Mouse (Mus musculus) megakaryocyte, embryonic 14.5 days (primary cell): Measurements from ENCODE around the gene Mei1. TPM values are rescaled to one million over a fixed set of nuclear protein-coding genes. Genes with fewer than 3 reads are reported as not detected.

Experiments used
- H3K27me3 ChIP-seq: replicated peaks from 2 replicates; pipeline ENCODE3; 2012; ENCODE audit warnings: inconsistent platforms
- H3K36me3 ChIP-seq: replicated peaks from 2 replicates; pipeline ENCODE3; 2012; ENCODE audit warnings: low read length, inconsistent platforms, mixed read lengths
- H3K4me1 ChIP-seq: 2 replicates; pipeline ENCODE4 v1.6.1; 2012; ENCODE audit warnings: inconsistent platforms
- H3K4me3 ChIP-seq: replicated peaks from 2 replicates; pipeline ENCODE3; 2012; ENCODE audit warnings: moderate library complexity, mild to moderate bottlenecking, inconsistent platforms
- H3K9me3 ChIP-seq: 2 replicates; pipeline ENCODE4 v1.6.1; 2012; ENCODE audit warnings: inconsistent platforms
- FLI1 ChIP-seq: IDR thresholded peaks from 2 replicates; pipeline ENCODE4 v1.6.1; 2012; ENCODE audit warnings: low read length, inconsistent platforms, mixed read lengths
- GATA1 ChIP-seq: IDR thresholded peaks from 3 replicates; pipeline ENCODE4 v1.6.1; 2012; ENCODE audit warnings: mixed read lengths, low read length, inconsistent platforms, borderline replicate concordance
- polyA plus RNA-seq: library from polyadenylated mRNA; stranded (reverse); fragments of >175 nt; gene quantifications from 2 replicates; pipeline ENCODE4 v1.2.3, GENCODE M21; 2012; ENCODE audit warnings: low replicate concordance; ENCODE audit not compliant: insufficient read depth

The Mei1 gene
- polyA plus RNA-seq, 1 experiment: not detected

- Histone ChIP-seq H3K4me3 (no peak overlapping the region), H3K4me1 (peaks cover 46% of the 10 kb centered on the region), H3K36me3 (peaks cover 92% of the 10 kb centered on the region), H3K9me3 (no peaks in the 10 kb centered on the region), H3K27me3 (no peaks in the 10 kb centered on the region)
- no peak for TF ChIP-seq FLI1
- TF ChIP-seq GATA1: no peak
Measured at GRCm38 (mm10) chr15:82170437-82171377, 100.9 kb downstream of the Mei1 start.

DNA sequence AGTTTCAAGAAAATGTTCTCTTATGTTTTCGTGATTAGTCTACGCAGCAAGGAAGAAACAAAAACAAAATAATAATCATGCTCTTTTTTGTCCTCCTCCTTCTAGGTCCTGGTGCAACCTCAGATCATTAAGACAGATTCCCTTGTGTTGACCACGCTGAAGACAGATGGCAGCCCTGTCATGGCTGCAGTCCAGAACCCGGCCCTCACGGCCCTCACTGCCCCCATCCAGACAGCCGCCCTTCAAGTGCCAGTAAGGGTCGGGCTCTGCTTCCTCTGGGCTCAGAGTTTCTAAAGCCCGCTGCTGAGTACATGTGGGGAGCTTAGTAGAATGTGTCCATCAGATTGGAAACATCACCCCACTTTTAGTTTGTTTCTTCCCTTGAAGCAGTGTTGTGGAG lies 102.9 kb downstream of the Mei1 start:
- TF ChIP-seq GATA1 (no peak), FLI1 (no peak)
- H3K4me3 ChIP-seq: no peak overlapping the region
- no peaks in the 10 kb centered on the region for H3K27me3 ChIP-seq
- H3K36me3 ChIP-seq: peaks cover 99% of the 10 kb centered on the region
- peaks cover 27% of the 10 kb centered on the region for H3K4me1 ChIP-seq
- no peaks in the 10 kb centered on the region for H3K9me3 ChIP-seq

GRCm38 (mm10) chr15:82175091-82175490 lies 105.3 kb downstream of the Mei1 start:
- no peak for TF ChIP-seq FLI1
- TF ChIP-seq GATA1: no peak
- peaks cover 13% of the 10 kb centered on the region for H3K4me1 ChIP-seq
- H3K27me3 ChIP-seq: no peaks in the 10 kb centered on the region
- peaks cover 99% of the 10 kb centered on the region for H3K36me3 ChIP-seq
- peaks cover 11% of the 10 kb centered on the region for H3K9me3 ChIP-seq
- H3K4me3 ChIP-seq: no peak overlapping the region

Other genes with a start within 250 kb of the Mei1 start
- 16.1 and 26.6 TPM in 2 replicates for gene Tob2, start 211.2 kb upstream of the Mei1 start, polyA plus RNA-seq
- gene Phf5a, start 198.1 kb upstream of the Mei1 start, polyA plus RNA-seq: 4.8 and 12.6 TPM in 2 replicates
- 36.5 and 110 TPM in 2 replicates for gene Aco2, start 197.7 kb upstream of the Mei1 start, polyA plus RNA-seq
- 38.3 and 52.6 TPM in 2 replicates for gene Polr3h, start 143.8 kb upstream of the Mei1 start, polyA plus RNA-seq
- not detected in 2 replicates for gene Csdc2, start 133.2 kb upstream of the Mei1 start, polyA plus RNA-seq
- 7.0 and 42.9 TPM in 2 replicates for gene Pmm1, start 109.1 kb upstream of the Mei1 start, polyA plus RNA-seq
- not detected in 2 replicates for gene 1700029P11Rik, start 89.5 kb upstream of the Mei1 start, polyA plus RNA-seq
- gene Xrcc6, start 82.2 kb upstream of the Mei1 start, polyA plus RNA-seq: 7.9 and 8.1 TPM in 2 replicates
- gene Desi1, start 36.1 kb upstream of the Mei1 start, polyA plus RNA-seq: 53.6 and 99.4 TPM in 2 replicates
- gene Snu13, start 22.4 kb upstream of the Mei1 start, polyA plus RNA-seq: 96.3 and 124 TPM in 2 replicates
- not detected in 2 replicates for gene 4930407I10Rik, start 10.8 kb upstream of the Mei1 start, polyA plus RNA-seq
- gene Ccdc134, start 57.9 kb downstream of the Mei1 start, polyA plus RNA-seq: 4.1 and 35.3 TPM in 2 replicates
- 351 and 1,948 TPM in 2 replicates for gene Srebf2, start 77.2 kb downstream of the Mei1 start, polyA plus RNA-seq
- 0.89 TPM in 1 of 2 replicates, not detected in the other for gene Shisa8, start 142.8 kb downstream of the Mei1 start, polyA plus RNA-seq
- gene Tnfrsf13c, start 154.4 kb downstream of the Mei1 start, polyA plus RNA-seq: not detected in 2 replicates
- gene Cenpm, start 174.8 kb downstream of the Mei1 start, polyA plus RNA-seq: 9.2 and 32.0 TPM in 2 replicates
- 0.06 TPM in 1 of 2 replicates, not detected in the other for gene 1500009C09Rik, start 182.4 kb downstream of the Mei1 start, polyA plus RNA-seq
- 0.62 TPM in 1 of 2 replicates, not detected in the other for gene Sept3, start 204.9 kb downstream of the Mei1 start, polyA plus RNA-seq
- not detected in 2 replicates for gene Wbp2nl, start 229.0 kb downstream of the Mei1 start, polyA plus RNA-seq